Mouse (Mus musculus): ENCODE measurements at regions not wholly inside any gene's neighbourhood (a gene's known extent, or its start where the extent isn't known, plus 50 kb on each side); places are given as distances from the start of the nearest gene placed in this dataset.

- H3K79me3 ChIP-seq (ENCODE audit: low read depth), result no peaks in the 10 kb centered on the region
- H3K27me3 ChIP-seq (ENCODE audit: control insufficient read depth, insufficient read depth, insufficient read length), result no peaks in the 10 kb centered on the region
- no peak for TF ChIP-seq MYOD1 (IDR thresholded peaks at IDR 0.05; ENCODE audit: control insufficient read depth, insufficient read length, low read depth)
- no peak for TF ChIP-seq MYOG (IDR thresholded peaks at IDR 0.05; ENCODE audit: control insufficient read depth, extremely low read depth, insufficient read length)
- no peak for TF ChIP-seq CTCF (IDR thresholded peaks at IDR 0.05; ENCODE audit: control insufficient read depth, insufficient read depth, insufficient read length)
- TF ChIP-seq CEBPB (IDR thresholded peaks at IDR 0.05; ENCODE audit: low read depth), result no peak
- TF ChIP-seq MAX (IDR thresholded peaks at IDR 0.05), result no peak
- TF ChIP-seq USF1 (IDR thresholded peaks at IDR 0.05; ENCODE audit: low read depth), result no peak
- TF ChIP-seq FOSL1 (IDR thresholded peaks at IDR 0.05; ENCODE audit: insufficient read depth, low read length, poor library complexity, severe bottlenecking), result no peak
- H3K79me2 ChIP-seq (ENCODE audit: control insufficient read depth, insufficient read depth), result no peaks in the 10 kb centered on the region
- H3ac ChIP-seq (ENCODE audit: control insufficient read depth, insufficient read length, low read depth), result no peak overlapping the region
- H3K4me3 ChIP-seq (ENCODE audit: insufficient read depth, poor library complexity, severe bottlenecking), result no peak overlapping the region
- no peaks in the 10 kb centered on the region for H3K36me3 ChIP-seq (ENCODE audit: control insufficient read depth, insufficient read depth)
These were observed 75.0 kb downstream of the Lbh start for GRCm38 (mm10) chr17:72993134-72993533.

- H3K4me3 ChIP-seq (ENCODE audit: insufficient read depth, poor library complexity, severe bottlenecking), result no peak overlapping the region
- TF ChIP-seq MYOG (IDR thresholded peaks at IDR 0.05; ENCODE audit: control insufficient read depth, extremely low read depth, insufficient read length), result no peak
- no peak for TF ChIP-seq CTCF (IDR thresholded peaks at IDR 0.05; ENCODE audit: control insufficient read depth, insufficient read depth, insufficient read length)
- no peak for TF ChIP-seq MAX (IDR thresholded peaks at IDR 0.05)
- TF ChIP-seq USF1 (IDR thresholded peaks at IDR 0.05; ENCODE audit: low read depth), result no peak
- no peak for TF ChIP-seq MYOD1 (IDR thresholded peaks at IDR 0.05; ENCODE audit: control insufficient read depth, insufficient read length, low read depth)
- TF ChIP-seq CEBPB (IDR thresholded peaks at IDR 0.05; ENCODE audit: low read depth), result no peak
- TF ChIP-seq FOSL1 (IDR thresholded peaks at IDR 0.05; ENCODE audit: insufficient read depth, low read length, poor library complexity, severe bottlenecking), result no peak
- no peaks in the 10 kb centered on the region for H3K36me3 ChIP-seq (ENCODE audit: control insufficient read depth, insufficient read depth)
- no peaks in the 10 kb centered on the region for H3K79me2 ChIP-seq (ENCODE audit: control insufficient read depth, insufficient read depth)
- no peaks in the 10 kb centered on the region for H3K27me3 ChIP-seq (ENCODE audit: control insufficient read depth, insufficient read depth, insufficient read length)
- H3ac ChIP-seq (ENCODE audit: control insufficient read depth, insufficient read length, low read depth), result no peak overlapping the region
- no peaks in the 10 kb centered on the region for H3K79me3 ChIP-seq (ENCODE audit: low read depth)
These were observed 75.5 kb downstream of the Lbh start for GRCm38 (mm10) chr17:72993626-72994025.

DNA sequence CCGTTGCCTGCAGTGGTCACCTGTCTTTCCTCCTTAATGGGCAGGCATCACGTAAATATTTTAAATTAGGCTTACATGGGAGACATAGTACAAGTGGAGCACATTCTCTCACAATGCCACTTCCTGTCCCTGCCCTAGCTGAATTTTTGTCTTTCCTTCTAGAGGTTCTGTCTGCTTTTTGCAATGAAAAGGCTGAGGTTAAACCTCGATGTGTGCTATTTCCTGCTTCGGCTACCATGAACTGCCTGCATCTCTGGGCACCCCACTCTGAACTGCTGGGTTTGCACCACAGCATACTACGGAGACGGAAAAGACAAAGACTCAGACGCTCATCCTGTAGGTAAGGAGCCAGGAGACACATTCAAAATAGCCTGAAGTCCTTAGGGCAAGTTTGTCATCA, 78.4 kb downstream of the Lbh start:
- Histone ChIP-seq H3ac (ENCODE audit: control insufficient read depth, insufficient read length, low read depth) (no peak overlapping the region), H3K36me3 (ENCODE audit: control insufficient read depth, insufficient read depth) (no peaks in the 10 kb centered on the region), H3K4me3 (ENCODE audit: insufficient read depth, poor library complexity, severe bottlenecking) (no peak overlapping the region), H3K27me3 (ENCODE audit: control insufficient read depth, insufficient read depth, insufficient read length) (no peaks in the 10 kb centered on the region), H3K79me2 (ENCODE audit: control insufficient read depth, insufficient read depth) (no peaks in the 10 kb centered on the region), H3K79me3 (ENCODE audit: low read depth) (no peaks in the 10 kb centered on the region)
- TF ChIP-seq MYOD1 (IDR thresholded peaks at IDR 0.05; ENCODE audit: control insufficient read depth, insufficient read length, low read depth) (no peak), USF1 (IDR thresholded peaks at IDR 0.05; ENCODE audit: low read depth) (no peak), FOSL1 (IDR thresholded peaks at IDR 0.05; ENCODE audit: insufficient read depth, low read length, poor library complexity, severe bottlenecking) (no peak), MAX (IDR thresholded peaks at IDR 0.05) (no peak), CEBPB (IDR thresholded peaks at IDR 0.05; ENCODE audit: low read depth) (no peak), MYOG (IDR thresholded peaks at IDR 0.05; ENCODE audit: control insufficient read depth, extremely low read depth, insufficient read length) (no peak), CTCF (IDR thresholded peaks at IDR 0.05; ENCODE audit: control insufficient read depth, insufficient read depth, insufficient read length) (no peak)

DNA sequence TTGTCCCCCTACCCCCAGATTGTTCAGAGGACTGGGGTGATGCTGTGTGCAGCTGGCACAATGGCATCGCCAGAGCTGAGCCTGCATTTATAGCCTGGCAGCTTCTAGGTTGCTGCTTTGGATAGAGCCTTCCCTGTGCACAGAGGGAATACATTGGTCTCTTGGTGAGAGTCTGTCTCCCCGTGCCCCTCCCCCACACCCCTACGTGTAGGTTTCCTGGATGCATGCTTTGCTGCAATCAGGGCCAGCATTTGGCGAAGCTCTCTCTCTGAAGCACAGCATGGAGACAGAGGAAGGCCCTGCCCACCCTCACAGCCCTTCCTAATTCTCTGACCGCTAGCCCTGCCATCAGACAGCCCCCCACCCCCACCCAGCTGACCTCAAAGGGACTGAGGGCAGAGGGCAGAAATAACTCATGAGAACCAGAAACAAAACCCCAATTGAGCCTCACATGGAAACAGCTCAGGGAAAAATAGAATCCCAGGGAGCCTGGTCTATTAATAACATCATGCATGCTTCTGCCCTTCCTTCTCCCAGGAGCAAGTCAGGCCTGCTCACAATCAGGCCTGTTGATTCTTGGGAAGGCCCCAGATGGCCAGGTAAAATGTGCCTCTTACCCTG, 79.3 kb downstream of the Lbh start:
- Histone ChIP-seq H3K79me2 (ENCODE audit: control insufficient read depth, insufficient read depth) (no peaks in the 10 kb centered on the region), H3K79me3 (ENCODE audit: low read depth) (no peaks in the 10 kb centered on the region), H3K27me3 (ENCODE audit: control insufficient read depth, insufficient read depth, insufficient read length) (no peaks in the 10 kb centered on the region), H3ac (ENCODE audit: control insufficient read depth, insufficient read length, low read depth) (no peak overlapping the region), H3K36me3 (ENCODE audit: control insufficient read depth, insufficient read depth) (no peaks in the 10 kb centered on the region), H3K4me3 (ENCODE audit: insufficient read depth, poor library complexity, severe bottlenecking) (no peak overlapping the region)
- TF ChIP-seq MYOG (IDR thresholded peaks at IDR 0.05; ENCODE audit: control insufficient read depth, extremely low read depth, insufficient read length) (no peak), FOSL1 (IDR thresholded peaks at IDR 0.05; ENCODE audit: insufficient read depth, low read length, poor library complexity, severe bottlenecking) (no peak), MAX (IDR thresholded peaks at IDR 0.05) (no peak), CEBPB (IDR thresholded peaks at IDR 0.05; ENCODE audit: low read depth) (no peak), USF1 (IDR thresholded peaks at IDR 0.05; ENCODE audit: low read depth) (no peak), MYOD1 (IDR thresholded peaks at IDR 0.05; ENCODE audit: control insufficient read depth, insufficient read length, low read depth) (no peak), CTCF (IDR thresholded peaks at IDR 0.05; ENCODE audit: control insufficient read depth, insufficient read depth, insufficient read length) (no peak)

GRCm38 (mm10) chr17:73005100-73005499, 87.0 kb downstream of the Lbh start:
- H3ac ChIP-seq (ENCODE audit: control insufficient read depth, insufficient read length, low read depth), result no peak overlapping the region
- H3K79me2 ChIP-seq (ENCODE audit: control insufficient read depth, insufficient read depth), result no peaks in the 10 kb centered on the region
- no peaks in the 10 kb centered on the region for H3K79me3 ChIP-seq (ENCODE audit: low read depth)
- no peak for TF ChIP-seq CTCF (IDR thresholded peaks at IDR 0.05; ENCODE audit: control insufficient read depth, insufficient read depth, insufficient read length)
- no peak for TF ChIP-seq MAX (IDR thresholded peaks at IDR 0.05)
- TF ChIP-seq USF1 (IDR thresholded peaks at IDR 0.05; ENCODE audit: low read depth), result no peak
- TF ChIP-seq CEBPB (IDR thresholded peaks at IDR 0.05; ENCODE audit: low read depth), result no peak
- no peak for TF ChIP-seq MYOD1 (IDR thresholded peaks at IDR 0.05; ENCODE audit: control insufficient read depth, insufficient read length, low read depth)
- no peak for TF ChIP-seq FOSL1 (IDR thresholded peaks at IDR 0.05; ENCODE audit: insufficient read depth, low read length, poor library complexity, severe bottlenecking)
- TF ChIP-seq MYOG (IDR thresholded peaks at IDR 0.05; ENCODE audit: control insufficient read depth, extremely low read depth, insufficient read length), result no peak
- H3K27me3 ChIP-seq (ENCODE audit: control insufficient read depth, insufficient read depth, insufficient read length), result no peaks in the 10 kb centered on the region
- no peak overlapping the region for H3K4me3 ChIP-seq (ENCODE audit: insufficient read depth, poor library complexity, severe bottlenecking)
- no peaks in the 10 kb centered on the region for H3K36me3 ChIP-seq (ENCODE audit: control insufficient read depth, insufficient read depth)
